Mouse (Mus musculus) midbrain, embryonic 12.5 days (tissue): ENCODE measurements around the gene Golga1. TPM values are rescaled to one million over a fixed set of nuclear protein-coding genes. Genes with fewer than 3 reads are reported as not detected.

Source experiments
- ATAC-seq: fragments of 200-750 bp; cut with Nextera tagmentation; 2 replicates; pipeline ENCODE4 v1.8.0; 2017; ENCODE audit warnings: low read depth, moderate TSS enrichment, moderate library complexity; ENCODE audit not compliant: low FRiP score
- H3K27ac ChIP-seq: fragments of 300-500 bp; sonication (generic); replicated peaks from 2 replicates; pipeline ENCODE4 v1.5.1; 2016; ENCODE audit warnings: mild to moderate bottlenecking
- H3K27me3 ChIP-seq: fragments of 300-500 bp; sonication (generic); 2 replicates; pipeline ENCODE4 v1.6.1; 2016; ENCODE audit warnings: mild to moderate bottlenecking
- H3K36me3 ChIP-seq: fragments of 300-500 bp; sonication (generic); 2 replicates; pipeline ENCODE4 v1.6.1; 2016
- H3K4me1 ChIP-seq: fragments of 300-500 bp; sonication (generic); 2 replicates; pipeline ENCODE4 v1.6.1; 2016
- H3K4me2 ChIP-seq: fragments of 300-500 bp; sonication (generic); replicated peaks from 2 replicates; pipeline ENCODE4 v1.6.1; 2016; ENCODE audit warnings: mild to moderate bottlenecking, moderate library complexity
- H3K4me3 ChIP-seq: fragments of 300-500 bp; sonication (generic); 2 replicates; pipeline ENCODE4 v1.5.1; 2016; ENCODE audit warnings: mild to moderate bottlenecking
- H3K9ac ChIP-seq: fragments of 300-500 bp; sonication (generic); replicated peaks from 2 replicates; pipeline ENCODE4 v1.6.1; 2016; ENCODE audit warnings: mild to moderate bottlenecking, moderate library complexity
- H3K9me3 ChIP-seq: fragments of 300-500 bp; sonication (generic); 2 replicates; pipeline ENCODE4 v1.6.1; 2016; ENCODE audit warnings: mild to moderate bottlenecking
- WGBS: fragments of 180-500 bp; shearing (Covaris S2); methylation state at CpG from one replicate; pipeline ENCODE4 v1.1.7; 2016; 5-methylcytosine and 5-hydroxymethylcytosine counted together
- polyA plus RNA-seq: library from polyadenylated mRNA; unstranded; fragments of >200 nt; fragmentation: Nextera tagmentation; extraction: Ambion mirVana; gene quantifications from 2 replicates; pipeline ENCODE4 v1.2.1, GENCODE M21; 2016

Golga1 gene
- polyA plus RNA-seq, 1 experiment from 2014 or later = 38.6 TPM

DNA sequence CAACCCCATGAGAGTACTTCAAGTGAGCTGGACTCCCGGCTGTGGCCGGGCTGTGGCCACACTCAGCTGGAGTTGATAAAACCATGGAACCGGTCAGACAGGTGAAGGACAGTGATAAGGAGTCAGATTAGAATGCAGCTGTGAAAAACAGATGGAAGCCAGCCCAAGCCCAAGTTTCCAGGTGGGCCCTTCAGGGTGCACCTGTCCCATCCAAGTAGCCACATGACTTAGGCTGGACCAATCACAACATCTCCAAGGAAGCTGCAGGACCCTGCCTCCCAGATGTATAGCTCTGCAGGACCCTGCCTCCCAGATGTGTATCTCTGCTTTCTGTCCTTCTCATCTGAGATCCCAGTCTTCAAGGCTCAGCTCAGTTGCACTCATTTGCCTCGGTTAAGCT is 73.3 kb downstream of the Golga1 start:
- no peak overlapping the region for H3K27ac ChIP-seq
- WGBS = 67% methylated on average over 4 of the region's 4 CpGs
- no peaks in the 10 kb centered on the region for H3K36me3 ChIP-seq
- no peaks in the 10 kb centered on the region for H3K4me1 ChIP-seq
- H3K27me3 ChIP-seq = peaks cover 8% of the 10 kb centered on the region
- H3K4me3 ChIP-seq = no peak overlapping the region
- H3K9me3 ChIP-seq = no peaks in the 10 kb centered on the region
- no peak for ATAC-seq
- H3K4me2 ChIP-seq = no peak overlapping the region
- H3K9ac ChIP-seq = no peak overlapping the region

DNA sequence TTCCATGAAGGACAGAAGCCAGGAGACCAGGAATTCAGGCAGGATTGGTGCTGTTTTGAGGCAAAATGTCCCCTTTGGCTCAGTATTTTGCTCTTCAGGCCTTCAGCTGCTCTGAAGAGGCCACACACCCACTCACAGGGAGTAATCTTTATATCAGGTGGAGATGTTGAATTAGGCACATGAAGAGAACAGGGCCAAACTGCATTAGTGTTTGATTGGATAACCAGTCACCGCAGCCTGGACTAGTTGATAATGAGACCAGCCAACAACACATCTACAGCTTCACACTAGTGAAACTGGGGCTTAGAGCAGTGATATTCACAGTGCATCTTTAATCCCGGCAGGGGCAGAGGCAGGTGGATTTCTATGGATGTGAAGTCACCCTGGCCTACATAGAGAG is 76.4 kb downstream of the Golga1 start:
- Histone ChIP-seq H3K9me3 (no peaks in the 10 kb centered on the region), H3K27me3 (no peaks in the 10 kb centered on the region), H3K9ac (no peak overlapping the region), H3K36me3 (no peaks in the 10 kb centered on the region), H3K4me1 (no peaks in the 10 kb centered on the region), H3K27ac (no peak overlapping the region), H3K4me2 (no peak overlapping the region), H3K4me3 (no peak overlapping the region)
- no peak for ATAC-seq
- 83% methylated on average over 2 of the region's 2 CpGs for WGBS

DNA sequence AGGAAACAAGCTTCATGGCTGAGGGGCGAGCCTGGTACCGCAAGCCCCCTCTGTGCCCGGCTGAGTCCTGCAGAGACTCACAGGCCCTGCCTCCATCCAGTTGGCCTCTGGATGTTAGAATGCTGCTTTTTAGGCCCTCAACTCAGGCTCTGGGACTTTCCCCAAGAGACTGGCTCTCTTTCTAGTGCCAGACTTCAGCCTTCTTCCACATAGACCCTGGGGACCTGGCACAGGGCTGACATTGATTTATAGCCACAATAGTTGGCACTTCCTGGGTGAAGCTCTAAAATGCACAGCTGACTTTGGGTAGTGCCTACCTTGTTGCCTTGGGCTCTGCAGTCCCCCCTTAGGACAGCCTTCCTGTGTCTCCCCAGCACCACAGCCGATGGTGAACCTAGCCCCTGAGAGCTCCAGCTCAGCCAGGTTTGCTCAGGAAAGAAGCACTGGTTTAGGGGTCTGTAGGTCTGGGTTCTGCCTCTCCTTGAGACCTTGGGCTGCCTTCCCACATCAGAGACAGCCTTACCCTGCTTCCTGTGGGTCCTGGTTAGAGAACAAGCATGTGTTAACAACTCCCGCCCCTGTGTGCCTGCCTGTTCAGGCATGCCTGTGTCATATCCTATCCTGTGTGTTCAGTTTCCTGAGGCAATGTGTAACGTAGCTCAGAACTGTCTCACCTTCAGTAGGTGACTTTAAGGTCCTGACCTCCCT is 77.4 kb downstream of the Golga1 start:
- no peak for ATAC-seq
- Histone ChIP-seq H3K9ac (no peak overlapping the region), H3K27me3 (no peaks in the 10 kb centered on the region), H3K4me3 (no peak overlapping the region), H3K27ac (no peak overlapping the region), H3K4me2 (no peak overlapping the region), H3K4me1 (no peaks in the 10 kb centered on the region), H3K36me3 (no peaks in the 10 kb centered on the region), H3K9me3 (no peaks in the 10 kb centered on the region)
- 90% methylated on average over 6 of the region's 6 CpGs for WGBS

DNA sequence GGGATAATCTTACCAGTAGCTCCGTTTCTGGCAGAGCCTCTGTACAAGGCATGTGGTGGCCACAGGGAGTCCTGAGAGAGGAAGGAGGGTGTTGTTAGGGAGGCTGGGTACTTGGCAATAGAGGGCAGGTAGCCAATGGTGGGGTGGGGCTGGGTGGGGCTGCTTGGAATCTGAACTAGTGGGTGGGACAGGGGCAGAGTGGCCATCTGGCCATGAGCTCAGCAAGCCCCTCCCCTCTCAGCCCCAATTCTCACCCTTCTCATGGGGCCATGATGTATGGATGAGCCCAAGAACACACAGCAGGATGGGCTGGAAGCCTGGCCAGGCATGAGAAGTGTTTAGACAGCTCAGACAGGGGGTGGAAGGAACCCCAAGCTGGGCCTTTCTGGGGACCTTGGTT is 78.0 kb downstream of the Golga1 start:
- ATAC-seq = no peak

DNA sequence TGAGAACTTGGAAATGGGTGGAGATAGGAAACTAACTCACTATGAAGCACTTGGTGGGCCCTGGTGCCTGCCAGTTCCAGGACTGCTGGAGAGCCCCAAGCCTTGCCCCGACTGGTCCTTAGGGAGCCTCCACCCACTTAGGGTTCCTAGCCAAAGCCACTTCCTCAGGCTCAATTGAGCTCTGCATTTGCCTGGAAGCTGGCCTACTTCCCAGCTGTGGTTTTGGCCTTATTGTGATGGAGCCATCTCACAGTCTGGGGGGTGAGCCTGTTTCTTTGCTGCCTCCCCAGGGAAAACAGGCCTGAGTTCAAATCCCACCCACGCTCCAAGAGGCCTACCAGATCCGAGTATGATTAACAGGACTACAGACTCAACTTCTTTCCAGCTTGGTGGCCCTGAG is 78.8 kb downstream of the Golga1 start:
- no peak overlapping the region for H3K4me2 ChIP-seq
- H3K27me3 ChIP-seq = no peaks in the 10 kb centered on the region
- no peak for ATAC-seq
- no peaks in the 10 kb centered on the region for H3K9me3 ChIP-seq
- WGBS = 89% methylated on average over 3 of the region's 3 CpGs
- H3K9ac ChIP-seq = no peak overlapping the region
- H3K4me1 ChIP-seq = no peaks in the 10 kb centered on the region
- no peaks in the 10 kb centered on the region for H3K36me3 ChIP-seq
- H3K4me3 ChIP-seq = no peak overlapping the region
- H3K27ac ChIP-seq = no peak overlapping the region

More for the DNA sequence above, 78.0 kb downstream of the Golga1 start:
- WGBS = 70% methylated on average over 1 of the region's 1 CpGs
- Histone ChIP-seq H3K4me1 (no peaks in the 10 kb centered on the region), H3K4me3 (no peak overlapping the region), H3K36me3 (no peaks in the 10 kb centered on the region), H3K9me3 (no peaks in the 10 kb centered on the region), H3K27me3 (no peaks in the 10 kb centered on the region), H3K4me2 (no peak overlapping the region), H3K27ac (no peak overlapping the region), H3K9ac (no peak overlapping the region)

DNA sequence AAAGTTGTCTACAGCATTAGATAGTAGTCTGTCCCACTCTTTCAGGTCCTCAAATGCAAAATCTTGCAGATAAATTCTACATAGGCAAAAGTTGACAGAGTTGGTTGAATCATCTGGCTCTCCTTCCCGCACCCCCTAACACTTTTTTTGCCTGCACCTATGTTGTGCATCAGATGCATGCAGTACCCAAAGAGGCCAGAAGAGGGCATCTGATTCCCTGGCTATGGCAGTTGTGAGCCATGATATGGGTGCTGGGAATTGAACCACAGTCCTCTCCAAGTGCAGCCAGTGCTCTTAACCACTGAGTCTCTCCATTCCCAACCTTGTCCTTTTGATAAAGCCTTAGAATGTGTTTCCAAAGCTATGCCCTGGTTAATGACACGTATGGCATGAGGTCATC is 81.9 kb downstream of the Golga1 start:
- Histone ChIP-seq H3K27ac (no peak overlapping the region), H3K36me3 (no peaks in the 10 kb centered on the region), H3K9me3 (no peaks in the 10 kb centered on the region), H3K9ac (no peak overlapping the region), H3K27me3 (no peaks in the 10 kb centered on the region), H3K4me1 (no peaks in the 10 kb centered on the region), H3K4me3 (no peak overlapping the region), H3K4me2 (no peak overlapping the region)
- ATAC-seq = no peak
- WGBS = 94% methylated on average over 2 of the region's 2 CpGs

DNA sequence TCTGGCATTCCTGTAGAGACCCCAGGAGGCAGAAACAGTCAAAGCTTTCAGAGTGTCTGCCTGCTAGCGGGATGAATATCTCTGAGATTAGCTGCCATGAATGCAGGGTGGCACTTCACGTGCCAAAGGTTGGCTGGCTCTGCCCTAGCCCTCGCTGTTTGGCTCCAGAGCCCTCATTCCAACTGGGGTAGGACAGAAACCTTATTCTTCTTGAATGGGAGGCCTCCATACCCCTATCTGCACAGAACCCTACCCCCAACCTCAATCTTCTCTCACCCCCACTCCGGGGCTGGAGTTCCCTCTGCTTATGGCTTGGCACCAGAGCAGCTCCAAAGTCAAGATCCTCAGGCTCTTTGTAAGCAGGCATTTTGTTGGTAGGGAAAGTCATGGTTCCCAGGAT is 87.5 kb downstream of the Golga1 start:
- no peaks in the 10 kb centered on the region for H3K9me3 ChIP-seq
- H3K4me1 ChIP-seq = no peaks in the 10 kb centered on the region
- no peak overlapping the region for H3K27ac ChIP-seq
- no peak overlapping the region for H3K9ac ChIP-seq
- 72% methylated on average over 4 of the region's 4 CpGs for WGBS
- no peak overlapping the region for H3K4me2 ChIP-seq
- H3K36me3 ChIP-seq = no peaks in the 10 kb centered on the region
- H3K27me3 ChIP-seq = no peaks in the 10 kb centered on the region
- H3K4me3 ChIP-seq = no peak overlapping the region
- ATAC-seq = no peak

DNA sequence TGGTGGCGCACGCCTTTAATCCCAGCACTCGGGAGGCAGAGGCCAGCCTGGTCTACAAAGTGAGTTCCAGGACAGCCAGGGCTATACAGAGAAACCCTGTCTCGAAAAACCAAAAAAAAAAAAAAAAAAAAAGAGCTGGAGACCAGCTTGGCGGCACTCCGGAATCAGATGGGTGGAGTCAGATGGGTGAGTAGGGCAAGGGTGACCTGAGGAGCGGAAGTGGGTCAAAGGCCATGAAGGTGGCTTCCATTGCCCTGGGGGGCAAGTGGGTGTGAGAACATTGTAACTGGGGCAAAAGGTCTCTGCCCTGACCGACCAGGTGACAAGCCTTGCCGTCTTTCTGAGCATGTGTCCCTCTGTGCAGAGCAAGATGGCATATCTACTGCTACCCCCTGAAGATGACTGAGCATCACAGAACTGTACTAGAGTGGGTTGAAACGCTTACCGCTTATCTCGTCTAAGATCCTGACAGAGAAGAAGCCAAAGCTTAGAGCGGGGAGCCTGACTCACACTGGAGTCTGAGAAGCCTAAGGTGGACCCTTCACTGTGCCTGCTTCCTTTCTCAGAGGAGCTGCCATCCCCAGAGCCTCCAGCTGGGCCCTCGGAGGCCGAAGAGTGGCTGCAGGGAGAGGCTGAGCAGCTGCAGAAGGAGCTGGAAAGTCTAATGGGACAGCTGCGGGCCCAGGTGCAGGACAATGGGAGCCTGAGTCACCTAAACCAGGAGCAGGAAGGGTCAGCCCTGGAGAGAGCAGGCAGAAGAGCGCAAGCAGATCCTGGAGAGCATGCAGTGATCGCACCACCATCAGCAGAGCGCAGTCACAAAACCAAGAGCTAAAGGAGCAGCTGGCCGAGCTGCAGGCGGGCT is 89.2 kb downstream of the Golga1 start:
- no peak for ATAC-seq
- H3K4me3 ChIP-seq = no peak overlapping the region
- no peaks in the 10 kb centered on the region for H3K36me3 ChIP-seq
- no peaks in the 10 kb centered on the region for H3K4me1 ChIP-seq
- no peaks in the 10 kb centered on the region for H3K27me3 ChIP-seq
- no peak overlapping the region for H3K4me2 ChIP-seq
- no peak overlapping the region for H3K9ac ChIP-seq
- 82% methylated on average over 21 of the region's 21 CpGs for WGBS
- no peaks in the 10 kb centered on the region for H3K9me3 ChIP-seq
- H3K27ac ChIP-seq = no peak overlapping the region

DNA sequence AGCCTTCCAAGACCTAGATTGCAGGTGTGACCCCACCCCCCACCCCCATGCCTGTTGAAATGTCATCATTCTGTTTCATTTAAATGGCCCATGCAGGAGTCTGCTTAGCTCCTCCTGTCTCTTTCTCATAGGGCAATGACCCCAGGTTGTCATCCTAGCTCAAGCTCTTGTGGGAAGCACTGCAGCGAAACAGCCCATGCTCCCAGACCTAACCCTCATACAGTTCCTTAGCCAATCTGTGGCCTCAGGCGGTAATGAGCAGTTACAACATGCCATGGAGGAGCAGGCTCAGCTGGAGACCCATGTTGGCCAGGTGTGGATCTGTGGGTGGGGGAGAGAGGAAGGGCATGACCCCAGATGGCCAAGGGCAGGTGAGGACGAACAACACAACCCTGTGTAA is 90.2 kb downstream of the Golga1 start:
- no peaks in the 10 kb centered on the region for H3K27me3 ChIP-seq
- no peak overlapping the region for H3K9ac ChIP-seq
- no peak overlapping the region for H3K4me3 ChIP-seq
- no peak for ATAC-seq
- 90% methylated on average over 3 of the region's 3 CpGs for WGBS
- H3K27ac ChIP-seq = no peak overlapping the region
- H3K4me2 ChIP-seq = no peak overlapping the region
- no peaks in the 10 kb centered on the region for H3K9me3 ChIP-seq
- H3K4me1 ChIP-seq = no peaks in the 10 kb centered on the region
- H3K36me3 ChIP-seq = no peaks in the 10 kb centered on the region

DNA sequence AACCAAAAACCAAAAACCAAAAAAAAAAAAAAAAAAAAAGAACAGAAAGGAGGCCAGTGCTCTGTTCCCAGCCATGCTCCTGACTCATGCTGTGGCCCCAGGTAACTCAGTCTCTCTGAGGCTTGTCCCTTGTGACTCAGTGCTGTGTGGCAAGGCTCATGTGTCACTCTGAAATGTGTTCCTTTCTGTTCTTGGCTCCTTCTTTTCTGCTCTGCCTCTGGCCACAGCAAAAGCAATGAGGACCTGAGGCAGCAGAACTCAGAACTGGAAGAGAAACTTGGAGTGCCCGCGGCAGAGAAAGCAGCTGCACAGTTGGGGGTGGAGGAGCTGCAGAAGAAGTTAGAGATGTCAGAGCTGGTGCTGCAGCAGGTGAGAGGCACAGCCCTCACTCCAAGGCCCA is 91.2 kb downstream of the Golga1 start:
- H3K4me1 ChIP-seq = no peaks in the 10 kb centered on the region
- no peak for ATAC-seq

DNA sequence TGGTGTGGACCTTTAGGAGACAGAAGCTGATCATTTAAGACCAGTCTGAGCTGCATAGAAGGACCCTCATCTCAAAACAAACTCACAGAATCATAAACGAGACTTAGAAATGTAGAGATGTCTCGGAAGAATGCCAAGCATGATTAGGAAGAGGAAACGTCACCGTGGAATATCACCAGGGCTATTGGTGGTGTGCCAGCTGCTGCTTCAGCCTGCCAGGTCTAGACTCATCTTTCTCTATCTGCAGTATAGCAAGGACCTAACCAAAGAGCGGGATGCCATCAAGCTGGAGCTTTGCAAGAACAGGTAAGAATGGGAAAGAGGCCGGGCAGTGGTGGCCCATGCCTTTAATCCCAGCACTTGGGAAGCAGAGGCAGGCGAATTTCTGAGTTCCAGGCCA is 91.6 kb downstream of the Golga1 start:
- Histone ChIP-seq H3K9me3 (no peaks in the 10 kb centered on the region), H3K4me1 (no peaks in the 10 kb centered on the region), H3K4me2 (no peak overlapping the region), H3K4me3 (no peak overlapping the region), H3K27me3 (no peaks in the 10 kb centered on the region), H3K9ac (no peak overlapping the region), H3K27ac (no peak overlapping the region), H3K36me3 (no peaks in the 10 kb centered on the region)
- 89% methylated on average over 7 of the region's 7 CpGs for WGBS
- no peak for ATAC-seq

More for the DNA sequence above, 91.2 kb downstream of the Golga1 start:
- WGBS = 53% methylated on average over 2 of the region's 2 CpGs
- Histone ChIP-seq H3K36me3 (no peaks in the 10 kb centered on the region), H3K4me3 (no peak overlapping the region), H3K9me3 (no peaks in the 10 kb centered on the region), H3K27ac (no peak overlapping the region), H3K27me3 (no peaks in the 10 kb centered on the region), H3K4me2 (no peak overlapping the region), H3K9ac (no peak overlapping the region)

DNA sequence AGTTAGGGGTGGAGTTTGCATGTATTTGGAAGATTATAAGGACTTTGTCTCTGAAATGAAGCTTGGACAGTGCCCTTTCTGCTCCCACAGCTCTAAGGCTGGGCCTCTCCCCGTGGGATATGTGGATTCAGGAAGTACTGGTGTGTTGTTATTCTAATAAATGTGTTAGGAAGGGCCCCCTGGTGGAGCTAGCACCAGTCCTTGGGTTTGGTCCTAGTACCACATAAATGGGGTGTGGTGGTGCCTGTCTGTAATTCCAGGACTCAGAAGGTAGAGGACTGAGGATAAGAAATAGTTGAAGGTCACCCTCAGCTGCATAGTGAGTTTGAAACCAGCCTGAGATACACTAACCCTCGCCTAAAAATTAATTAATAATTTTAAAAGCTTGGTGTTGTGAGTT is 92.1 kb downstream of the Golga1 start:
- no peak overlapping the region for H3K4me3 ChIP-seq
- H3K4me1 ChIP-seq = no peaks in the 10 kb centered on the region
- no peaks in the 10 kb centered on the region for H3K27me3 ChIP-seq
- WGBS = 29% methylated on average over 2 of the region's 2 CpGs
- no peak for ATAC-seq
- H3K36me3 ChIP-seq = no peaks in the 10 kb centered on the region
- no peak overlapping the region for H3K4me2 ChIP-seq
- H3K9me3 ChIP-seq = no peaks in the 10 kb centered on the region
- no peak overlapping the region for H3K9ac ChIP-seq
- no peak overlapping the region for H3K27ac ChIP-seq
